Mouse (Mus musculus) retina, postnatal 7 days (tissue): ENCODE measurements at regions not wholly inside any gene's neighbourhood (a gene's known extent, or its start where the extent isn't known, plus 50 kb on each side); places are given as distances from the start of the nearest gene placed in this dataset.
"Not testable (repeated sequence)": the region's sequence is repeated elsewhere in the genome, so short reads cannot be mapped to it uniquely, and the experiment has no call there.

ENCODE experiments used
- DNase-seq: peaks from one replicate; pipeline ENCODE4 v3.0.0-alpha.2; 2012; ENCODE audit warnings: low read depth, low spot score

DNA sequence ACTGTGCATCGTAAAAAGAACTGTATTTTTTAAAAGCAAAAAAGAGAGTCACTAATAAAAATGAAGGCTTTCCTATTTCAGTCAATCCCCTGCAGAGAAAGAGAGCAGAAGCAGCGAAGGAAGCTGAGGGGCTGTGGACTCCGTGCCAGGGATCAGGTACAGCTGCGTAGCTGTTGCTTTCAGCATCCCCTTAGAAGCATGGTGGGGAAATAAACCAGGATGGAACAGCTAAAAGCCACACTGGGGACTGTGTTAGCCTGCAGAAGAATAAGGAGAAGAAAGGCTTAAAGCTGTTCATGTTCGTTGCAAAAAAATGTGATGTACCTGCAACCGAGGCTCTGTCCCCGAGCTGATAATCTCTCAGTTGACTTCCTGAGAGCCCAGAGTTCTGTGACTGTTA is 1302.6 kb upstream of the Sel1l start:
- no peak for DNase-seq

DNA sequence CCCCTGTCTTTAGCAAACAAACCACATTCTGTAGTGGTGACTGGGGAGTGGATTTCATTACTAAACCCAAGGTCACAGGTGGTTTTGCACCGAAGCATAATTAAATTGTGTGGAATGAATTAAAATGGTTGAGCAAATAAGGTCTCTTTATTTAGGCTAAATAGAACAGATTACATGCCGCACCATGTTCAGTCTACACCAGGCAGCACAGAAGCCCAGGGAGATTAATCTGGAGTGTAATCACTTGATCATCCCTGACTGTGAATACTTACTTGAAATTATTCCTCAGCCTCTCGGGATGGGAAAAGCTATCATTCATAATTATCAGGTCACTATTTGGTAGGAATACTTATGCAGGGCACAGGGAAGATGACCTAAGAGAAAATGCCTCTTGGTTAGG is 1293.3 kb upstream of the Sel1l start:
- DNase-seq: no peak

DNA sequence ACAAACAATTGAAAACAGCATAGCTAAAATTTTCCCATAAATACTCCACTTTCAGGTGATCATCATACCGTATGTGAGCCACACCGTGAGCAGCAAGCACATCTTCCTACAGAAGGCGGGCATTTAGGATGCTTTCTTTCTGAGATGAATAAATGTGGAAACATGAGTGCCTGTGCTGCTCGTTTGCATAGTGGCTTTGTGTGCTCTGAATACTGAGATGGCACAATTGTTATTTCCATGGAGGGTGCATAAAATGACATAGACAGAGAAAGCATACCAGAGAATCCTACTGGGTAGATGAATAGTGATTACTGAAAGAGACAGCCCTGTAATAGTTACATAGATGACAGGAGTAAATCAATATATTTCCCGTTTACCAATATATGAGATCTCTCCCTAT is 1287.4 kb upstream of the Sel1l start:
- no peak for DNase-seq

DNA sequence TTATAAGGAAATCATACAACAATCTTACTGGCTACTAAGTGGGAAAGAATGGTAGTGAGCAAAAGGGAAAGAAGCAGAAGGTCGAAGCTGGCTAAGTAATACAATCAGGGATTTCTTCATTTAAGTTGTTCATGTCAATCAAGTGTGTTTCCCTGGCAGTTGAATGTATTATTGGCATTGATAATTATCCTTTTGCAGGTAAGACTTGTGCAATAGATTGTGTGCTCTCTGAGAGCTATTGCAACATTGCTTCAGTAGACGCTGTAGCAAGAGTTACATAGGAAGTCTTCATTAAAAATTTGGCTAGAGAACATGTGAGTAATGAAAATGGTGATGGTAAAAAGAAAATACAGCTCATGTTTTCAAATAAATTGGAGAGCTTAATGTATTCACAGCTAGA is 1273.3 kb upstream of the Sel1l start:
- no peak for DNase-seq

DNA sequence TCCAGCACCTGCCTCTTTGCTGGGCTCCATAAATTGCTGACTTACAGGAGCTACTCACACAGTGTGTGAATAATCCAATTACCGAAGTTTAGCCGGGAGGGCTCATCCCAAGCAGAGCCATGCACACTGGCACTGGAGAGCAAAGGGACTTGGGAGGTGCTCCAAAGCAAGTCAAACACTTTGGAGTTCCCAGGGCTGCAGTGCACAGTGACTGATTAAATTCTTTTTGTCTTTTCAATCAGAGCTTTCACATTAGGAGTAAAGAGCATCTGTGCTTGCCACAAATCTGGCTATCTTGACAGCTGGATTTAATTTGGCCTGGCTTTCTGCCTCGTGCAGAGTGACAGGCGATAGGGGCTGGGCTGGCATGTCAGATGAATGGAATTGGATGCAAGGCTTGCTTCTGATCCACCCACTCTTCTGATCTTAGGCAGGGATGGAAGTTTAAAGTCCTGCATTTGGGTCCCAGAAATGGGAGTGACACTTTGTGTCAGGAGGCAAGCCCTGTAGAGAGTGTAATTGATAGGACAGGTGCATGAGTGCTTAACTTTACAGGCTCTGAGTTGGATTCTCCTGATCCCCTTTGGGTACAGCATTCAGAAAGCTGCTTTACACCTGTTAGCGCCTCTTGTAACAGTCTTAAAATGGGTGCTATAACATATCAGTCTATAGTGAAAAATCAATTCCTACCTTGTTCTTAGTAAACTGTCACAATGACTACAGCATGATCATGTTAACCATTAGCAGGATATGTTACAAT is 1239.3 kb upstream of the Sel1l start:
- peak; percentile 6 for DNase-seq

DNA sequence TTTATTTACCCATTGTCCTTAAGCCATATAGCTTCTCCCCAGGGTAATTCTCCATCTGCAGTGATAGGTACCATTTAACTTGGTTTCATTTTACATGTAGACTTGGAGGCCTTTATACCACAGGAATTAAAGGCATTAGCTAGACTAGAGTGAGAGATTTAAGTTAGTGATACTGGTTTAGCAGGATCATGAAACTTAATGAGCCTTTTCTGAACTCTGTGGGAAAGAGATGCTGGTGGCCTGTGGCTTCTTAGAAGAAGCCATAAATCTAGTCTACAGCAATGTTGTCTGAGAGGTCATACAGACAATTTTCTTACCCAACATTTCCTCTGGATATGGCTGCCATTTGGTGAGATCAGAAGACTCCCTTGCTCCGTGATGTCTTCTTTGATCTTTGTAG is 1214.9 kb upstream of the Sel1l start:
- no peak for DNase-seq

DNA sequence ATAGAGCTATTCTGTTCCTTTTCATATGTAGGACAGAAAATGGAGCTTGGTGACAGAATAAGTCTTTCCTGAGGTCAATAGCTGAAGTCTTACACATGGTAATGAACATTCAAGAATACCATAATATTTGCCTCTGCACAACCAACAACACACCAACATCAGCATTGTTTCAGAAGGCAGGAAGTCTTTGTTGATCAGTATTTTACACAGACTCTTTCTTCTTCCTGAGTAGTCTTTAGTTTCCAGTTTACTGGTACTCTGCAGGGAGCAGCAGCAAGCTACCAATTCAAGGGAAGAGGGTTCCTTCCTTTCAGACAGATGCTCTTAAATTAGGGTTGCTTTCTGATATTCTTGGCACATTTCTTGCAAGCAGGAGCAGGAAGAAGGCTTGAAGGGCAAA is 1170.7 kb upstream of the Sel1l start:
- no peak for DNase-seq

DNA sequence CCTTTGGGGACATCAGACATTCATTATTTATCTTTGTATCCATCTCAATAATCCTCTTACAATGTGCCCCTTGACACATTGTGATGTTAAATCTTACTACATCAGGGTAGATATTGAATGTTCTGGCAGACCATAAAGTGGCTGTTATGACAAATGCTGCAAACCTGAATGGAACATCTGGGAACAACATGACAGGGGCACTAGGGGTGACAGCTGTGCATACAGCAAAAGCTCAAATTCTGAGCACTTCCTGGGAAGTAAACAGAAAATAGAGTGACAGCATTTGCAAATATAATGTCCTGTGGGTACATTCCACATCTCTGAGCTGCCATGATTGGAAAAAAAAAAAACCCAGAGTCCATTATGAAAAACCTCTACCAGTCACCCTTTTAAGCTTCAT is 1162.6 kb upstream of the Sel1l start:
- DNase-seq: no peak

DNA sequence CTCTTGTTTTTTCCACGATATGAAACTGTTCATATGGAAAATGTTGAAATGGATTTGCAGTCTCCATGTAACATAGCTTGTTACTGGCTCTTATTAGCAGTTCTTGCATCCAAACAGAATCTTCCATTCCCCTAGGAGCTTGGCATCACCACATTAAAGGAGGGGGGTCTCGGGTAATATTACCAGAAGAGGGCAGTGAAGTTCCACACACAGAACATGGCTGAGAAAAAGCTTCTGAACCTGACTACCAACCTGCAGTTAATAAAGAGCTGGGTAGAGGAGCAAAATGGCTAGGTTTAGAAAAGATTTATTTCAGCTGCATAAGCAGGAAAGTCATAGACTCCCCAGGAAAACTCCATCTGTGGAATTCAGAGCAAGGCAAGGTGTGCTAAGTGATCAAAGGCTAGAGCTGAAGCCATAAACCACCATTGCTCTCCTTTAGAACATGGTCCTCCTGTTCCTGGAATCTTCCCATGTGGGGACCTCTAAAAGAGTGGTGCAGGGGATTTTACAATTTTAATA is 1157.9 kb upstream of the Sel1l start:
- peak; percentile 2 for DNase-seq

DNA sequence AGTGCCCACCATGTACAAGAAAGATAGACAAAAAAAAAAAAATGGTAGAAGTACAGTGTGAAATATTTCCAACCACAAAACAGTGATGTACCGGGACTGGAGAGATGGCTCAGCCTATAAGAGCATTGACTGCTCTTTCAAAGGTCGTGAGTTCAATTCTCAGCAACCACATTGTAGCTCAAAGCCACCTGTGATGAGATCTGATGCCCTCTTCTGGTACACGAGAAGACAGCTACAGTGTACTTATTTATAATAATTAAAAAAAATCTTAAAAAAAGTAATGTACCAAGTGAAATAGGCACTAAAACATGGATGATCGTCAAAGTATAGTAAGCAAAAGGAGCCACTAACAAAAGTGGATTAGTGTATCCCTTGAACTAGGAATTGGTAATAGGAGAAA is 1154.2 kb upstream of the Sel1l start:
- no peak for DNase-seq

DNA sequence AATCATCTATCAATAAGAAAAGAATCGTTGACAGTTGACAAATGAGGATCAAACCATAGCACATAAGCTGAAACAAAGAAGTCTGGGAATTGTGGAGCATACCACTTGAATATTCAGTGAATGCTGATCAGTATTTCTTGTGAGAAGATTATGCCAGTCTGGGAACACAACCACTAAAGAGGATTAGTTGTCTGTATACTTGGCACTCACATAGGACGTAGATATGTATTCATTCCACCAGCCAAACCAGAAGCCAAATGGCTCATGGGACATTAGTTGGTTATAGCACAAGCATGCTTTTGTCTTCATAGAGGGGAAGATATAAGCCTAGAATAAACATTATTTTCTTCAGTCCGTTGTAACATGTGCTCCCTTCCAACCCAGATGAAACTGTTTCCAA is 1126.7 kb upstream of the Sel1l start:
- DNase-seq: no peak

DNA sequence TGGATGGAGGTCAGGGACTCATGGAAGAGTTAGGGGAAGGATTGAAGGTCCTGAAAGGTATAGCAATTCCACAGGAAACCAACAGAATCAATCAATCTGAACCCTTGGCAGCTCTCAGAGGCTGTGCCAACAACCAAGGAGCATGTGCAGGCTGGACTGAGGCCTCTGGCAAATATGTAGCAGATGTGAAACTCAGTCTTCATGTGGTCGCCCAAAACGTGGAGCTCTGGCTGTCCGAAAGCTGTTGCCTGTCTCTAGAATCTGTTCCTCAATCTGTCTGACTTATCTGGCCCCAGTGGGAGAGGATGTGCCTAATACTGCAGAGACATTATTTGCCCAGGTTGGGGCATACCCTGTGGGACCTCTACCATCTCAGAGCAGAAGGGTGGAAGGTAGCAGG is 1095.4 kb upstream of the Sel1l start:
- DNase-seq: no peak

DNA sequence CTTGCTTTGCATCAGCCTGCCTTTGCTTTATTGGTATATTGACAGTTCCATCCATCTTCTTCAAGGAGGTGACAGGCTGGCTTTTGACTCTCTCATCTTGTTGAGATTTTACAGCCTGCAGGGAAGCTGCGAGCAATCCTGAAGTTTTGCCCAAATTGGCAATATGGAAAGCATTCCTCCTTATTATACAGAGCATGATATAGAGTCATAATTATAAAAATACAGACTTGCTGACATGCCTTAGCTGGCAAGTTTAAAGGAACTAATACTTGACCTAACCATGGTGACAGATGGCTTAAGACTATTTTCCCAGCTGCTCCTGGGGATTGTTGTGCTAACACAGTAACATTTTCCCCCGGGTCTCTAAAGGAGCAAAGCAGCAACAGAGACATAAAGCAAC is 1078.6 kb upstream of the Sel1l start:
- no peak for DNase-seq

DNA sequence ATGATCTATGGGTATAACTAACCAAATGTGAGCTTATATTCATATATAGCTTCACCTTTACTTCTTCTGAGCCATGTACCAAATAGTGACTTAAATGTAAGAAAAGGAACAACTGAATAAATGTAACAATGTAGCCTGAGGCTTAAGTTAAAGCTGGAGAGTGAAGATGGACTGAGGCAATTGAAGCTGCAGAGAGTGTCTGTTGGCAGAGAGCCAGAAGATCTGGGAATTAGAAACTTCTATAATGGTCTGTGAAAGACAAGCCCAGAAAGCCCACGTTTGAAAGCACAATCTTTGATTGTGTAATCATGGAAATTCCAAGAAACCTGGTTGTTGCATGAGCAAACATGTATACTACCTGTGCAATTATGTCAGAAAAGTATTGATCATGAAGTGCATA is 1078.0 kb upstream of the Sel1l start:
- DNase-seq: no peak

DNA sequence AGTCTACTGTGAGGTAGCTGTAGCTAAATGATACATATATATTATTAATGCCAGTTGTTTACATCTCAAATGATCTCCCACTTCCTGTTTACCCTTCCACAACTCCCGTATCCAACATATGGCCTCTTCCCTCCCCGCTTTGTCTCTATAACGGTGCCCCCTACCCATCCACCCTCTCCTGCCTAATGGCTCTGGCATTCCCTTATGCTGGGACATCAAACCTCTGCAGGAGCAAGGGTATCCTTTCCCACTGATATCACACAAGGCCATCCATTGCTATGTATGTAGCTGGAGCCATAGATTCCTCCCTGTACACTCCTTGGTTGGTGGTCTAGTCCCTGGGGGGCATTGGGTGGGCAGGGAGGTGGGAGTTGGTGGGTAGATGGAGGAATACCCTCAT is 1071.0 kb upstream of the Sel1l start:
- no peak for DNase-seq

DNA sequence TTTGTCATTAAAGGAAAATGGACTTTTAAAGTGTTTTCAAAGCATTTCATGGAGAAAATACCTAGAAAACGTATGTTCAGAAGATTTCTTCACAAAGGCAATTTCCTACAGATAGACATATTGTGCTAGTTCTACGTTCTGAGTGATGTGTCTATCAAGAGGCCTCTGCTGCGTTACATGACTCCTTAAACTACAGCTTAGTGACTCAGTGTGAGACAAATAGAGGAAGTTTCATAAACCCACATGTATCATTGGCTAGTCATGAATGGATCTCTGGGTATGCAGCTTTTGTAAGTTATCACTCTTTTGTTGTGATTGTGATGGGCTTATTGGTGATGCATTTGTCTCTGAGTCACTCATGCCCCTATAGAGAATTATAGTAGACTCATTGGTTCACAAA is 1067.3 kb upstream of the Sel1l start:
- DNase-seq: no peak

DNA sequence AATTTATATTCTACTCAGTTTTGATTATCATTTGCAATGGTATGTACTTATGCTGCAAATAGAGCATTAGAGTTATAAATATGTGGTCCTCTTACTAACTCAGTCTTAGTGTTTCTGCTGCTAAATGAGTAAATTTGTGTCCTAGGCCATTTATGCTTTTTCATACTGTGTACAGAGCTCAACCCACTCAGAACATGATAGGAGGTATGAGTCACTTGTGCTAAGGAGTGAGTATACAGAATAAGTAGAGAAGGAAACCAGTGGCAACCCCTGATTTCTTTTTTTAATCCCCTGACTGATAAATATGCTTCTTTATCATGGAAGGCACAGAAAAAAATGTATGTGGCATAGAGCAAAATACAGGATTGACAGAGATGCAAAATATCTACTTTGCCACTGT is 1066.8 kb upstream of the Sel1l start:
- DNase-seq: no peak

DNA sequence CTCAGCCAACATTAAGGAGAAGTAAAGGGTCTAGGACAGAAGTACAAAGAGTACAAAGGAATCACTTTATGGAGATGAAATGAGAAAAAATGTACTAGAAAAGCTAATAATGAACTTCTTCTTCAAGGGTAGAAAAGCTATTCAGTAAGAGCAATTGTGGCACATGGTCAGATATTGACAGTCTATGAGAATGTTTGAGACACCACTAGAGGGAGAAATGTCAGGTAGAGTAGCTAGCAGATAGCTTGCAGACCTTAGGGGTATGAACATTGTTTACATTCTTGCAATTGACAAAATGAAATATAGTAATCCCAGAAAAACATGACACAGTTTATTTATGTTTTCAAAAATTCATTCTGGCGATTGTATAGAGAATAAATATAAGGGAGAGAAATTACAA is 1066.2 kb upstream of the Sel1l start:
- no peak for DNase-seq

DNA sequence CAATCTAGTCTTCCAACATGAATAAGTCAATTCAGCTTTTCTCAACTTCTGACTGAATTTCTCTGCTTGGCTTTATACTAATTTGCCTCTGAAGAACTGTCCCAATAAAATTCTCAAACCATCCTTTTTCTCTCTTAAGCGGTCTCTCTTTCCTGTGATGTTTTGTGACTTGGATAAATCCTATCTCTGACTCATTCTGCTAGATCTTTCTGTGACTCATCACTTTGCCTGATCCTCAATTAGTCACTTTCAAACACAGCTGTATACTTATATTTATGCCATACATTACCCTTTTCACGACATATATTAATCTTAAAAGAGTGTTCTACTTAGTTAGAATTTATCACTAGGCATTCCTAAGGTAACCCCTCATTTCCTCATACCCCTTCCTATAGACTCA is 1055.4 kb upstream of the Sel1l start:
- no peak for DNase-seq

DNA sequence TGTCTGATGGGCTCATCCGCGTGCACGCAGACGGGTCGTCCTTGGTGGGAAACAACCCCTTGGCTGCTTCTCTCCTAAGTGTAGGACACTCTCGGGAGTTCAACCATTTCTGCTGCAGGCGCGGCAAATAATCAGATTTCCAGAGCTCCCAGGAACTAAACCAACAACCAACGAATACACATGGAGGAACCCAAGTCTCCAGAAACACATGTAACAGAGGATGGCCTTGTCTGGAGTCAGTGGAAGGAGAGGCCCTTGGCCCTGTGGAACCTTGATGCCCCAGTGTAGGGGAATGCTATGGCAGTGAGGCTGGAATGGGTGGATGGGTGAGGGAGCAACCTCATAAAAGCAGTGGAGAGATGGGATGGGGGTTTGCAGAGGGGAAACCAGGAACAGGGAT is 1043.4 kb upstream of the Sel1l start:
- DNase-seq: no peak

DNA sequence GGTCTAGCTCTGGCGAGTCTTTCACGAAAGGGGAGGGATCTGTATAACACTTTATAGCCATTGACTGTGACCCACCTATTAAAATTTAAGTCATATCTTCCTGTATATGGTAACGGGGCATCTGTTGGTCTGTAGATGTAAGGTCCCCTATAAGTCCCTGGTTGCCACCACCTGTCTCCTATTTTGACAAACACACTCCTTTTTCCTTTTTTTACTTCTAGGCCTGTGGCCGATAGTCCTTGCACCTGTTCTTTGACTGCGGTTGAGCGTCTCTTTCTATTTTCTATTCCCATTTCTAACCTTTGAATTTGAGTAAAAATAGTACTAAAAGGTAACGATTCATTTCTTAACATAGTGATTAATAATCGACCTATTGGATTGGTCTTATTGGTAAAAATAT is 1042.7 kb upstream of the Sel1l start:
- not testable (repeated sequence) for DNase-seq

DNA sequence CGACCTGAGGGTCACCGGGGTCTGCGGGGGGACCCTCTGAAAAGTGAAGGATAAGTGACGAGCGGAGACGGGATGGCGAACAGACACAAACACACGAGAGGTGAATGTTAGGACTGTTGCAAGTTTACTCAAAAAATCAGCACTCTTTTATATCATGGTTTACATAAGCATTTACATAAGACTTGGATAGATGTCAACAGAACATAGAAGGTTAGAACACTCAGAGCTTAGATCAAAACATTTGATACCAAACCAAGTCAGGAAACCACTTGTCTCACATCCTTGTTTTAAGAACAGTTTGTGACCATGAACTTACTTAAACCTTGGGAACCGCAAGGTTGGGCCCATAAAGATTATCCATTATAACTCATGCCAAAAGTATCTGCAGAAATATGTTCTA is 1042.2 kb upstream of the Sel1l start:
- not testable (repeated sequence) for DNase-seq

DNA sequence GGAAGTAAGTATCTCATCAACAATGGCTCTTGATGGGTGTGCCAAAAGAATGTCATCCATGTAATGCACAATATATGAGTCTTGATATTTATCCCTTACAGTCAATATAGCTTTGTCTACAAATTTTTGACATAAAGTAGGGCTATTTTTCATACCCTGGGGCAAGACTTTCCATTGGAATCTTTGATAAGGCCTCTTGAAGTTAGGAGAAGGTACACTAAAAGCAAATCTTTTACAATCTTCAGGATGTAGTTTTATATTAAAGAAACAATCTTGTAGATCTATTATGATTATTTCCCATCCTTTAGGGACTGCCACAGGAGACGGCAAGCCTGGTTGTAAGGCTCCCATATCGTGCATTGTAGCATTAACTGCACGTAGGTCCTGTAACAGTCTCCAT is 1038.8 kb upstream of the Sel1l start:
- DNase-seq: no peak
